Mouse (Mus musculus) MEL (cell line): ENCODE data around the gene Gtpbp8. TPM values are rescaled to one million over a fixed set of nuclear protein-coding genes. Genes with fewer than 3 reads are reported as not detected.

Experiments
- DNase-seq: peaks from one replicate; pipeline ENCODE4 v3.0.0; 2011; ENCODE audit warnings: low read depth, low spot score
- H3K27ac ChIP-seq: 2 replicates; pipeline ENCODE4 v1.5.1; 2012; ENCODE audit warnings: low read depth, mild to moderate bottlenecking, control low read depth, low read length, moderate library complexity; ENCODE audit not compliant: control insufficient read depth
- H3K27me3 ChIP-seq, 2 experiments: fragments of 150-350 bp in 1 of 2; sonication (generic) in 1 of 2; 2 replicates each; pipeline ENCODE4 v1.6.1; 2012; ENCODE audit warnings: low read length in 2 of 2, mild to moderate bottlenecking in 2 of 2, improper control_type of control experiment in 1 of 2, moderate library complexity in 1 of 2; ENCODE audit not compliant: insufficient read depth in 2 of 2, control insufficient read depth in 1 of 2
- H3K36me3 ChIP-seq, 2 experiments: 2 replicates each; pipeline ENCODE4 v1.6.1; 2012 to 2014; ENCODE audit warnings: low read length in 2 of 2, improper control_type of control experiment in 1 of 2, inconsistent platforms in 1 of 2, mild to moderate bottlenecking in 1 of 2; ENCODE audit not compliant: insufficient read depth in 2 of 2, control insufficient read depth in 1 of 2
- H3K4me1 ChIP-seq, 2 experiments: fragments of 150-350 bp in 1 of 2; sonication (generic) in 1 of 2; 2 replicates each; pipeline ENCODE4 v1.6.1; 2012; ENCODE audit warnings: low read length in 2 of 2, improper control_type of control experiment in 1 of 2, mild to moderate bottlenecking in 1 of 2; ENCODE audit not compliant: insufficient read depth in 2 of 2, control insufficient read depth in 1 of 2
- H3K4me3 ChIP-seq, 2 experiments: fragments of 150-350 bp in 1 of 2; sonication (generic) in 1 of 2; 2 replicates each; pipeline ENCODE4 v1.5.1; 2012; ENCODE audit warnings: low read depth in 2 of 2, low read length in 2 of 2, mild to moderate bottlenecking in 2 of 2, moderate library complexity in 2 of 2, control low read depth in 1 of 2, improper control_type of control experiment in 1 of 2; ENCODE audit not compliant: control insufficient read depth in 1 of 2, insufficient read depth in 1 of 2
- H3K79me2 ChIP-seq: 2 replicates; pipeline ENCODE4 v1.6.1; 2012; ENCODE audit warnings: mild to moderate bottlenecking, low read length, moderate library complexity; ENCODE audit not compliant: control insufficient read depth, poor library complexity, insufficient read depth
- H3K9ac ChIP-seq: 2 replicates; pipeline ENCODE4 v1.6.1; 2012; ENCODE audit warnings: low read depth, mild to moderate bottlenecking, control low read depth, low read length, moderate library complexity; ENCODE audit not compliant: control insufficient read depth, poor library complexity, severe bottlenecking
- H3K9me3 ChIP-seq: fragments of 150-350 bp; sonication (generic); replicated peaks from 2 replicates; pipeline ENCODE4 v1.6.1; 2012; ENCODE audit warnings: mild to moderate bottlenecking, low read length, improper control_type of control experiment, moderate library complexity; ENCODE audit not compliant: insufficient read depth
- CHD1 ChIP-seq: IDR thresholded peaks from 2 replicates; pipeline ENCODE4 v1.6.1; 2012; ENCODE audit warnings: low read depth, mild to moderate bottlenecking, inconsistent platforms, low read length, improper control_type of control experiment
- CTCF ChIP-seq, 3 experiments: IDR thresholded peaks in 2 of 3; conservative IDR thresholded peaks in 1 of 3; 2 replicates each; pipeline ENCODE4 v1.5.1; 2011 to 2012; ENCODE audit warnings: low read length in 3 of 3, low read depth in 2 of 3, mild to moderate bottlenecking in 2 of 3, improper control_type of control experiment in 1 of 3, inconsistent platforms in 1 of 3, mixed read lengths in 1 of 3, moderate library complexity in 1 of 3; ENCODE audit not compliant: control insufficient read depth in 1 of 3, insufficient read depth in 1 of 3, poor library complexity in 1 of 3, severe bottlenecking in 1 of 3
- E2F4 ChIP-seq: IDR thresholded peaks from 2 replicates; pipeline ENCODE4 v1.6.1; 2011; ENCODE audit warnings: low read depth, low read length, improper control_type of control experiment, borderline replicate concordance
- ELF1 ChIP-seq: IDR thresholded peaks from 2 replicates; pipeline ENCODE4 v1.6.1; 2014; ENCODE audit warnings: low read depth, mild to moderate bottlenecking, inconsistent platforms, low read length, improper control_type of control experiment, moderate library complexity
- EP300 ChIP-seq, 2 experiments: IDR thresholded peaks; 2 replicates each; pipeline ENCODE4 v1.6.1; 2011; ENCODE audit warnings: improper control_type of control experiment in 2 of 2, low read length in 2 of 2, low read depth in 1 of 2, mild to moderate bottlenecking in 1 of 2
- ETS1 ChIP-seq: IDR thresholded peaks from 2 replicates; pipeline ENCODE4 v1.6.1; 2012; ENCODE audit warnings: low read depth, mild to moderate bottlenecking, inconsistent platforms, low read length, improper control_type of control experiment, moderate library complexity
- GABPA ChIP-seq: IDR thresholded peaks from 2 replicates; pipeline ENCODE4 v1.6.1; 2012; ENCODE audit warnings: low read depth, mild to moderate bottlenecking, inconsistent platforms, low read length, improper control_type of control experiment, moderate library complexity
- GATA1 ChIP-seq: IDR thresholded peaks from 2 replicates; pipeline ENCODE4 v1.6.1; 2011; ENCODE audit warnings: low read depth, low read length, improper control_type of control experiment
- MAFK ChIP-seq: IDR thresholded peaks from 2 replicates; pipeline ENCODE4 v1.6.1; 2011; ENCODE audit warnings: low read depth, mild to moderate bottlenecking, low read length, improper control_type of control experiment, borderline replicate concordance
- MAX ChIP-seq: IDR thresholded peaks from 2 replicates; pipeline ENCODE4 v1.6.1; 2011; ENCODE audit warnings: low read length, improper control_type of control experiment
- MAZ ChIP-seq: IDR thresholded peaks from 2 replicates; pipeline ENCODE4 v1.6.1; 2012; ENCODE audit warnings: low read depth, mild to moderate bottlenecking, inconsistent platforms, low read length, improper control_type of control experiment
- MXI1 ChIP-seq: IDR thresholded peaks from 2 replicates; pipeline ENCODE4 v1.6.1; 2011; ENCODE audit warnings: mild to moderate bottlenecking, low read depth, low read length, improper control_type of control experiment
- MYB ChIP-seq: IDR thresholded peaks from 2 replicates; pipeline ENCODE4 v1.6.1; 2011; ENCODE audit warnings: mild to moderate bottlenecking, low read depth, low read length, improper control_type of control experiment
- MYC ChIP-seq: IDR thresholded peaks from 2 replicates; pipeline ENCODE4 v1.6.1; 2011; ENCODE audit warnings: low read depth, mild to moderate bottlenecking, low read length, improper control_type of control experiment, moderate library complexity
- NRF1 ChIP-seq: IDR thresholded peaks from 2 replicates; pipeline ENCODE4 v1.6.1; 2014; ENCODE audit warnings: low read depth, mild to moderate bottlenecking, inconsistent platforms, low read length, improper control_type of control experiment, moderate library complexity; ENCODE audit not compliant: poor library complexity, insufficient read depth, severe bottlenecking
- POLR2A ChIP-seq, 2 experiments: IDR thresholded peaks; 2 replicates each; pipeline ENCODE4 v1.6.1; 2011 to 2012; ENCODE audit warnings: low read length in 2 of 2, mild to moderate bottlenecking in 2 of 2, control low read depth in 1 of 2, improper control_type of control experiment in 1 of 2, low read depth in 1 of 2, moderate library complexity in 1 of 2; ENCODE audit not compliant: control insufficient read depth in 1 of 2, insufficient read depth in 1 of 2, poor library complexity in 1 of 2
- POLR2AphosphoS2 ChIP-seq: IDR thresholded peaks from 2 replicates; pipeline ENCODE4 v1.6.1; 2011; ENCODE audit warnings: low read length, improper control_type of control experiment
- POLR2AphosphoS5 ChIP-seq: IDR thresholded peaks from 2 replicates; pipeline ENCODE4 v1.6.1; 2012; ENCODE audit warnings: low read depth, borderline replicate concordance, mild to moderate bottlenecking, inconsistent platforms, low read length, moderate library complexity, mixed read lengths
- RCOR1 ChIP-seq: IDR thresholded peaks from 2 replicates; pipeline ENCODE4 v1.6.1; 2012; ENCODE audit warnings: low read depth, mild to moderate bottlenecking, inconsistent platforms, low read length, improper control_type of control experiment
- SIN3A ChIP-seq: IDR thresholded peaks from 2 replicates; pipeline ENCODE4 v1.6.1; 2012; ENCODE audit warnings: low read length, improper control_type of control experiment, inconsistent platforms
- SMC3 ChIP-seq: IDR thresholded peaks from 2 replicates; pipeline ENCODE4 v1.6.1; 2011; ENCODE audit warnings: low read depth, low read length, improper control_type of control experiment
- TAL1 ChIP-seq: IDR thresholded peaks from 2 replicates; pipeline ENCODE4 v1.6.1; 2012; ENCODE audit warnings: mild to moderate bottlenecking, inconsistent platforms, low read length, moderate library complexity, mixed read lengths
- TBP ChIP-seq: IDR thresholded peaks from 2 replicates; pipeline ENCODE4 v1.8.0; 2011; ENCODE audit warnings: low read depth, low read length, improper control_type of control experiment
- TCF12 ChIP-seq: IDR thresholded peaks from 2 replicates; pipeline ENCODE4 v1.6.1; 2014; ENCODE audit warnings: low read depth, mild to moderate bottlenecking, inconsistent platforms, low read length, improper control_type of control experiment, moderate library complexity
- ZKSCAN1 ChIP-seq: IDR thresholded peaks from 2 replicates; pipeline ENCODE4 v1.6.1; 2012; ENCODE audit warnings: low read depth, mild to moderate bottlenecking, inconsistent platforms, low read length, improper control_type of control experiment, moderate library complexity
- polyA plus RNA-seq, 2 experiments: library from polyadenylated mRNA; stranded (reverse) in 1 of 2; unstranded in 1 of 2; fragments of >175 nt in 1 of 2; fragments of >200 nt in 1 of 2; gene quantifications; 2 replicates each; pipeline versions ENCODE4 v1.2.1 to v1.2.4; 2012; ENCODE audit warnings: low replicate concordance in 2 of 2, low read depth in 1 of 2; ENCODE audit not compliant: insufficient read length in 2 of 2, insufficient read depth in 1 of 2, missing spikeins in 1 of 2
- total RNA-seq: library from RNA; depleted of rRNA; stranded (reverse); fragments of 300-350 nt; gene quantifications from 2 replicates; pipeline ENCODE4 v1.2.3, GENCODE M21; 2012

The Gtpbp8 gene
- total and polyA plus RNA-seq, 3 experiments: 10.7 to 14.4 TPM; not detected in 1

GRCm38 (mm10) chr16:44765555-44766319, 19.6 kb upstream of the Gtpbp8 start, which contains the start of gene Cd200r1:
Gene Cd200r1, plus strand, starts transcription at chr16:44765736.
- Histone ChIP-seq H3K27me3 (no peaks in the 10 kb centered on the region), H3K9me3 (no peaks in the 10 kb centered on the region), H3K4me1 (peaks cover 0 to 7% of the 10 kb centered on the region in 2 experiments; a peak in 2 of 4 replicates), H3K79me2 (no peaks in the 10 kb centered on the region), H3K27ac (peak within 1 kb of the TSS; percentile 64), H3K36me3 (peaks cover 0 to 17% of the 10 kb centered on the region in 2 experiments; a peak in 2 of 4 replicates), H3K4me3 (peak within 1 kb of the TSS; percentile 63 to 67), H3K9ac (peak within 1 kb of the TSS; percentile 62)
- TF ChIP-seq E2F4 (no peak), MYC (0 out of 2 replicates have a peak, but pooled peaks have one; percentile 14), ETS1 (0 out of 2 replicates have a peak, but pooled peaks have one; percentile 10), MAX (no peak), NRF1 (0 out of 2 replicates have a peak, but pooled peaks have one; percentile 17), POLR2AphosphoS5 (no peak), ELF1 (no peak), ZKSCAN1 (no peak), POLR2A (IDR thresholded peaks at IDR 0.05; ENCODE audit: control insufficient read depth in 1 of 2, insufficient read depth in 1 of 2, low read depth in 1 of 2, low read length in 2 of 2, poor library complexity in 1 of 2) (peak in 1 of 2 experiments; percentile 49; a peak in 1 of 4 replicates), CHD1 (no peak), RCOR1 (no peak; the same call in 1 of the 2 replicates), MXI1 (peak; percentile 43), GABPA (no peak), SIN3A (peak; percentile 70), TBP (peak; percentile 77), POLR2AphosphoS2 (no peak), TAL1 (peak; percentile 67), TCF12 (no peak; the same call in 1 of the 2 replicates), MAFK (no peak), GATA1 (peak; percentile 70), CTCF (IDR thresholded peaks at IDR 0.05 in 2 of 3, conservative IDR thresholded peaks at IDR 0.05 in 1 of 3; ENCODE audit: control insufficient read depth in 1 of 3, insufficient read depth in 1 of 3, low read depth in 2 of 3, low read length in 3 of 3, poor library complexity in 1 of 3, severe bottlenecking in 1 of 3) (no peak), MAZ (no peak), MYB (no peak), SMC3 (0 out of 2 replicates have a peak, but pooled peaks have one; percentile 13), EP300 (IDR thresholded peaks at IDR 0.05; ENCODE audit: low read depth in 1 of 2, low read length in 2 of 2) (peak; percentile 31 to 57)
- peak; percentile 84 for DNase-seq
